Mouse (Mus musculus): ENCODE measurements at regions not wholly inside any gene's neighbourhood (a gene's known extent, or its start where the extent isn't known, plus 50 kb on each side); places are given as distances from the start of the nearest gene placed in this dataset.

DNA sequence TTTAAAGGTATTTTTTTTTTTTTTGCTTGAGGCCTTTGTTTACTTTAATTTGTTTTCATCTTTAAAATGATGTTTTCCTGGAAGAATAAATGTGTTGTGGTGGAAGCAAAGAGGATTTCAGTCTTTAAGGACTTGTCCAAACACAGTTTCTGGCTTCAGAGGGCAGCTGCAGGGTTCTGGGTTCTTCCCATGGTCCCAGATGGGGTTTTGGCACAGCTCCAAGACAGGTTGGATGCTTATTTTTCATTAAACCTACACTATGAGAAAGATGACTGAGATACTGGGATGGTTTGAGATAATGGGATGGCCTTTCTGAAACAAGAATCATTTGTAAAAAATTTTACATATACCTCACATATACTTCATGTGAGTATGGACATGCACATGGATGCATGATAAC is 234.7 kb upstream of the Sphkap start:
- TF ChIP-seq GATA1 (IDR thresholded peaks at IDR 0.05; ENCODE audit: borderline replicate concordance, low read length) (no peak), FLI1 (IDR thresholded peaks at IDR 0.05; ENCODE audit: low read length) (no peak)

Data from megakaryocyte, embryonic 14.5 days (primary cell).